Mouse (Mus musculus) stomach, postnatal 0 days (tissue): ENCODE results near the gene Babam2.

Experiments
- CTCF ChIP-seq: IDR thresholded peaks from 2 replicates; pipeline ENCODE4 v1.5.1; 2016; ENCODE audit warnings: antibody characterized with exemption, low read depth, mild to moderate bottlenecking, moderate library complexity
- EP300 ChIP-seq: optimal IDR thresholded peaks from 2 replicates; pipeline ENCODE3; 2016; ENCODE audit warnings: antibody characterized with exemption

DNA sequence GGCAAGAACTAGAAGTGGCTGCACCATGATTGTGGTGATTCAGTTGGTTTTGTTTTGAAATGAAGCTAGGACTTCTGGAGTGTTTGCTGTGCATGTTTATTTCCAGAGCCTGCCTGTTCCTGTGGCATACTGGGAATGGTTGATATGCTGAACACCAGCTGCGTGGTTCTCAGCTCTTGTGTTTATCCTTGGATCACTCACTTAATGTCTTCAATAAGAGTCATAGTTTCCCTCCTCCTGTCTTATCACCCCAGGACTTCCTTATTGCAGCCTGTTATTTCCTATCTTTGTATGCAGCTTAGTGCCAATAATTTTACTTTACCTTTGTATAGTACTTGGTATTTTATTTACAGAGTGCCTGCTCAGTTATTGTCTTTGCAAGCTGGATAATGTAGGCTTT lies 223.4 kb downstream of the Babam2 start:
- TF ChIP-seq CTCF (no peak), EP300 (no peak)
